Mouse (Mus musculus) heart, postnatal 0 days (tissue): ENCODE data around the gene 0610009B22Rik. TPM values are rescaled to one million over a fixed set of nuclear protein-coding genes. Genes with fewer than 3 reads are reported as not detected.
"Not testable (repeated sequence)": the region's sequence is repeated elsewhere in the genome, so short reads cannot be mapped to it uniquely, and the experiment has no call there.

Source experiments
- ATAC-seq: fragments of 200-750 bp; cut with Nextera tagmentation; 2 replicates; pipeline ENCODE4 v1.8.0; 2017; ENCODE audit warnings: low read depth, moderate number of reproducible peaks, moderate library complexity; ENCODE audit not compliant: insufficient read depth
- DNase-seq: peaks from one replicate; pipeline ENCODE4 v3.0.0-alpha.2; 2016; ENCODE audit warnings: low spot score
- H3K27ac ChIP-seq: fragments of 300-500 bp; sonication (generic); 2 replicates; pipeline ENCODE4 v1.5.1; 2014; ENCODE audit warnings: low read depth, mild to moderate bottlenecking
- H3K27me3 ChIP-seq: fragments of 300-500 bp; sonication (generic); 2 replicates; pipeline ENCODE4 v1.6.1; 2014; ENCODE audit warnings: low read length, mixed read lengths; ENCODE audit not compliant: control insufficient read depth, insufficient read depth
- H3K36me3 ChIP-seq: fragments of 300-500 bp; sonication (generic); replicated peaks from 2 replicates; pipeline ENCODE4 v1.6.1; 2014; ENCODE audit warnings: low read length, mixed read lengths; ENCODE audit not compliant: control insufficient read depth, insufficient read depth
- H3K4me1 ChIP-seq: fragments of 300-500 bp; sonication (generic); 2 replicates; pipeline ENCODE4 v1.6.1; 2014; ENCODE audit warnings: antibody characterized with exemption; ENCODE audit not compliant: control insufficient read depth, insufficient read depth
- H3K4me2 ChIP-seq: fragments of 300-500 bp; sonication (generic); 2 replicates; pipeline ENCODE4 v1.6.1; 2014; ENCODE audit warnings: low read depth, mild to moderate bottlenecking, low read length, moderate library complexity
- H3K4me3 ChIP-seq: fragments of 300-500 bp; sonication (generic); 2 replicates; pipeline ENCODE4 v1.5.1; 2014; ENCODE audit warnings: low read depth, low read length
- H3K9ac ChIP-seq: fragments of 300-500 bp; sonication (generic); replicated peaks from 2 replicates; pipeline ENCODE4 v1.6.1; 2014; ENCODE audit warnings: low read depth, low read length, mixed read lengths
- H3K9me3 ChIP-seq: fragments of 300-500 bp; sonication (generic); replicated peaks from 2 replicates; pipeline ENCODE4 v1.6.1; 2016; ENCODE audit warnings: low read length; ENCODE audit not compliant: control insufficient read depth
- CTCF ChIP-seq: IDR thresholded peaks from 2 replicates; pipeline ENCODE4 v1.5.1; 2016; ENCODE audit warnings: antibody characterized with exemption, control low read depth, low read depth
- EP300 ChIP-seq: IDR thresholded peaks from 2 replicates; pipeline ENCODE4 v1.6.1; 2016; ENCODE audit warnings: antibody characterized with exemption, low read depth
- WGBS: fragments of 180-500 bp; shearing (Covaris S2); extraction: QIAGEN DNeasy Blood & Tissue Kit; methylation state at CpG from one replicate; pipeline ENCODE4 v1.1.7; 2014; 5-methylcytosine and 5-hydroxymethylcytosine counted together
- polyA plus RNA-seq: library from polyadenylated mRNA; unstranded; fragments of >200 nt; fragmentation: Nextera tagmentation; extraction: Ambion mirVana; gene quantifications from 2 replicates; pipeline ENCODE4 v1.2.1, GENCODE M21; 2015
- total RNA-seq: library from RNA; depleted of rRNA; stranded (reverse); fragments of >200 nt; gene quantifications from 2 replicates; pipeline ENCODE4 v1.2.3, GENCODE M21; 2014; ENCODE audit warnings: low replicate concordance

Gene 0610009B22Rik
- total and polyA plus RNA-seq, 2 experiments from 2014 or later, result 45.5 to 93.0 TPM

- Histone ChIP-seq H3K9ac (no peak overlapping the region), H3K27ac (no peak overlapping the region), H3K4me1 (no peaks in the 10 kb centered on the region), H3K4me3 (no peak overlapping the region), H3K9me3 (no peaks in the 10 kb centered on the region), H3K27me3 (no peaks in the 10 kb centered on the region), H3K4me2 (no peak overlapping the region), H3K36me3 (peaks cover 84% of the 10 kb centered on the region)
- ATAC-seq, result no peak
- TF ChIP-seq EP300 (no peak), CTCF (no peak)
- DNase-seq, result no peak
- 92% methylated on average over 10 of the region's 10 CpGs for WGBS
These were observed 17.8 kb upstream of the 0610009B22Rik start for GRCm38 (mm10) chr11:51706451-51706850.

- TF ChIP-seq EP300 (no peak), CTCF (peak; percentile 11; the same call in 1 of the 2 replicates)
- ATAC-seq (no peak), DNase-seq (no peak)
- Histone ChIP-seq H3K4me3 (no peak overlapping the region), H3K4me2 (no peak overlapping the region), H3K9ac (no peak overlapping the region), H3K9me3 (no peaks in the 10 kb centered on the region), H3K27ac (no peak overlapping the region), H3K27me3 (no peaks in the 10 kb centered on the region), H3K36me3 (peaks cover 89% of the 10 kb centered on the region), H3K4me1 (no peaks in the 10 kb centered on the region)
- WGBS, result 69% methylated on average over 10 of the region's 10 CpGs
These were observed 14.8 kb upstream of the 0610009B22Rik start for GRCm38 (mm10) chr11:51703379-51703998.

GRCm38 (mm10) chr11:51702831-51703230, 14.2 kb upstream of the 0610009B22Rik start:
- ATAC-seq (no peak), DNase-seq (no peak)
- Histone ChIP-seq H3K4me1 (no peaks in the 10 kb centered on the region), H3K4me3 (no peak overlapping the region), H3K36me3 (peaks cover 89% of the 10 kb centered on the region), H3K27ac (no peak overlapping the region), H3K27me3 (no peaks in the 10 kb centered on the region), H3K4me2 (no peak overlapping the region), H3K9me3 (no peaks in the 10 kb centered on the region), H3K9ac (no peak overlapping the region)
- TF ChIP-seq EP300 (no peak), CTCF (no peak)
- WGBS, result 75% methylated on average over 3 of the region's 3 CpGs

- DNase-seq (no peak), ATAC-seq (no peak)
- no peaks in the 10 kb centered on the region for H3K4me1 ChIP-seq
- H3K27ac ChIP-seq, result no peak overlapping the region
- H3K9ac ChIP-seq, result no peak overlapping the region
- H3K36me3 ChIP-seq, result peaks cover 49% of the 10 kb centered on the region
- H3K27me3 ChIP-seq, result no peaks in the 10 kb centered on the region
- no peak overlapping the region for H3K4me3 ChIP-seq
- H3K4me2 ChIP-seq, result no peak overlapping the region
- no peaks in the 10 kb centered on the region for H3K9me3 ChIP-seq
- WGBS, result 90% methylated on average over 3 of the region's 3 CpGs
- TF ChIP-seq EP300 (no peak), CTCF (no peak)
These were observed 6.3 kb upstream of the 0610009B22Rik start for GRCm38 (mm10) chr11:51694984-51695383.

GRCm38 (mm10) chr11:51690597-51690996, 1.9 kb upstream of the 0610009B22Rik start:
- not testable (repeated sequence) for H3K9ac ChIP-seq, DNase-seq, H3K4me2 ChIP-seq, H3K4me1 ChIP-seq, H3K27me3 ChIP-seq, H3K4me3 ChIP-seq, ATAC-seq, H3K27ac ChIP-seq, H3K9me3 ChIP-seq
- WGBS, result 95% methylated on average over 1 of the region's 3 CpGs
- H3K36me3 ChIP-seq, result peaks cover 13% of the 10 kb centered on the region

- 22% methylated on average over 6 of the region's 6 CpGs for WGBS
- H3K4me2 ChIP-seq, result peak overlapping the region; percentile 62
- peak overlapping the region; percentile 99 for H3K27ac ChIP-seq
- DNase-seq (no peak), ATAC-seq (no peak)
- no peaks in the 10 kb centered on the region for H3K9me3 ChIP-seq
- no peak for TF ChIP-seq CTCF
- TF ChIP-seq EP300, result no peak
- H3K27me3 ChIP-seq, result no peaks in the 10 kb centered on the region
- peak overlapping the region; percentile 71; the same call in 1 of the 2 replicates for H3K9ac ChIP-seq
- peak overlapping the region; percentile 57 for H3K4me3 ChIP-seq
- H3K36me3 ChIP-seq, result peaks cover 13% of the 10 kb centered on the region; the same call in 1 of the 2 replicates
- H3K4me1 ChIP-seq, result peaks cover 10% of the 10 kb centered on the region
These were observed 669 bp upstream of the 0610009B22Rik start for GRCm38 (mm10) chr11:51689343-51689742.
